Mouse (Mus musculus) ES-E14 (cell line): Measurements from ENCODE around the gene Adar. TPM values are rescaled to one million over a fixed set of nuclear protein-coding genes. Genes with fewer than 3 reads are reported as not detected.

Experiments used
- DNase-seq: peaks from one replicate; pipeline ENCODE4 v3.0.0-alpha.2; 2013; ENCODE audit warnings: low read depth, low spot score
- H3K27ac ChIP-seq: 2 replicates; pipeline ENCODE4 v1.5.1; 2012; ENCODE audit warnings: low read depth, mild to moderate bottlenecking, low read length, moderate library complexity, mixed read lengths; ENCODE audit not compliant: poor library complexity, insufficient read depth, severe bottlenecking
- H3K36me3 ChIP-seq: 2 replicates; pipeline ENCODE4 v1.6.1; 2012; ENCODE audit warnings: mild to moderate bottlenecking, low read length, moderate library complexity, mixed read lengths; ENCODE audit not compliant: control insufficient read depth, poor library complexity, insufficient read depth, severe bottlenecking
- H3K4me1 ChIP-seq, 2 experiments: fragments of 150-350 bp in 1 of 2; sonication (generic) in 1 of 2; 2 replicates each; pipeline ENCODE4 v1.6.1; 2012; ENCODE audit warnings: low read length in 2 of 2, mild to moderate bottlenecking in 1 of 2, mixed read lengths in 1 of 2; ENCODE audit not compliant: control insufficient read depth in 2 of 2, insufficient read depth in 2 of 2, poor library complexity in 1 of 2
- H3K4me3 ChIP-seq, 2 experiments: fragments of 150-350 bp in 1 of 2; sonication (generic) in 1 of 2; 2 replicates each; pipeline ENCODE4 v1.5.1; 2012; ENCODE audit warnings: low read length in 2 of 2, low read depth in 1 of 2, mild to moderate bottlenecking in 1 of 2, mixed read lengths in 1 of 2; ENCODE audit not compliant: insufficient read depth in 1 of 2, poor library complexity in 1 of 2, severe bottlenecking in 1 of 2
- H3K9ac ChIP-seq: 2 replicates; pipeline ENCODE4 v1.6.1; 2012; ENCODE audit warnings: low read depth, mild to moderate bottlenecking, low read length, mixed read lengths; ENCODE audit not compliant: poor library complexity, insufficient read depth, severe bottlenecking
- H3K9me3 ChIP-seq: fragments of 150-350 bp; sonication (generic); 2 replicates; pipeline ENCODE4 v1.6.1; 2012; ENCODE audit warnings: low read depth, mild to moderate bottlenecking, low read length; ENCODE audit not compliant: control insufficient read depth, insufficient read depth
- CHD2 ChIP-seq: IDR thresholded peaks from 2 replicates; pipeline ENCODE4 v1.6.1; 2014; ENCODE audit warnings: mild to moderate bottlenecking, low read depth, low read length, inconsistent platforms
- HCFC1 ChIP-seq: IDR thresholded peaks from 2 replicates; pipeline ENCODE4 v1.6.1; 2012; ENCODE audit warnings: low read length, inconsistent platforms, borderline replicate concordance; ENCODE audit not compliant: insufficient read depth
- MAFK ChIP-seq: IDR thresholded peaks from 2 replicates; pipeline ENCODE4 v1.6.1; 2014; ENCODE audit warnings: mild to moderate bottlenecking, low read depth, low read length, inconsistent platforms; ENCODE audit not compliant: insufficient read depth
- ZC3H11A ChIP-seq: IDR thresholded peaks from 2 replicates; pipeline ENCODE4 v1.6.1; 2012; ENCODE audit warnings: low read depth, mild to moderate bottlenecking, inconsistent platforms, low read length, borderline replicate concordance
- ZNF384 ChIP-seq: IDR thresholded peaks from 2 replicates; pipeline ENCODE4 v1.6.1; 2012; ENCODE audit warnings: low read depth, low read length, inconsistent platforms
- in situ Hi-C, 2 experiments: fragments of 600-800 bp; cut with MboI; formaldehyde crosslinking; loops; one replicate each; pipeline ENCODE4 v1.15.1; 2025; ENCODE audit warnings: low sequenced_read_pairs in 2 of 2, inconsistent platforms in 1 of 2; ENCODE audit not compliant: unreplicated experiment in 2 of 2
- total RNA-seq: library from RNA; depleted of rRNA; stranded (reverse); fragments of 300-350 nt; gene quantifications from 2 replicates; pipeline ENCODE4 v1.2.3, GENCODE M21; 2012

Gene Adar
- total RNA-seq, 1 experiment, result 35.2 TPM

- peak overlapping the region; percentile 88 for H3K9ac ChIP-seq
- peaks cover 0 to 5% of the 10 kb centered on the region in 2 experiments; a peak in 2 of 4 replicates for H3K4me1 ChIP-seq
- H3K27ac ChIP-seq, result no peak overlapping the region
- H3K4me3 ChIP-seq, result peak overlapping the region; percentile 83 to 85
- no peak for DNase-seq
- in situ Hi-C loops, result no loop called here
- H3K9me3 ChIP-seq, result no peaks in the 10 kb centered on the region
- no peaks in the 10 kb centered on the region for H3K36me3 ChIP-seq
- TF ChIP-seq HCFC1, result no peak
- TF ChIP-seq CHD2, result no peak
- TF ChIP-seq ZNF384, result no peak
- TF ChIP-seq MAFK, result no peak
- no peak for TF ChIP-seq ZC3H11A
Observed at GRCm38 (mm10) chr3:89715207-89715966, 565 bp downstream of the Adar start.

GRCm38 (mm10) chr3:89715967-89716256 is 1.1 kb downstream of the Adar start:
- no peak for DNase-seq
- in situ Hi-C loops, result no loop called here
- peak overlapping the region; percentile 83 to 85 for H3K4me3 ChIP-seq
- peak overlapping the region; percentile 88 for H3K9ac ChIP-seq
- peaks cover under 1 to 7% of the 10 kb centered on the region in 2 experiments; a peak in 2 of 4 replicates for H3K4me1 ChIP-seq
- H3K27ac ChIP-seq, result no peak overlapping the region
- no peaks in the 10 kb centered on the region for H3K36me3 ChIP-seq
- no peak for TF ChIP-seq CHD2
- no peak for TF ChIP-seq HCFC1
- TF ChIP-seq MAFK, result no peak
- TF ChIP-seq ZNF384, result no peak
- TF ChIP-seq ZC3H11A, result no peak
- no peaks in the 10 kb centered on the region for H3K9me3 ChIP-seq

GRCm38 (mm10) chr3:89722032-89722431 is 7.2 kb downstream of the Adar start:
- H3K9ac ChIP-seq, result no peak overlapping the region
- no peaks in the 10 kb centered on the region for H3K36me3 ChIP-seq
- no peak for TF ChIP-seq HCFC1
- no peak for TF ChIP-seq CHD2
- TF ChIP-seq MAFK, result no peak
- no peak for TF ChIP-seq ZNF384
- TF ChIP-seq ZC3H11A, result no peak
- H3K9me3 ChIP-seq, result no peaks in the 10 kb centered on the region
- H3K27ac ChIP-seq, result no peak overlapping the region
- DNase-seq, result no peak
- H3K4me1 ChIP-seq, result peaks cover 1 to 9% of the 10 kb centered on the region in 2 experiments; a peak in 1 of 4 replicates
- no peak overlapping the region for H3K4me3 ChIP-seq
- in situ Hi-C loops, result no loop called here

GRCm38 (mm10) chr3:89723400-89724084 is 8.7 kb downstream of the Adar start:
- TF ChIP-seq HCFC1 (no peak), CHD2 (no peak), ZNF384 (no peak), MAFK (no peak), ZC3H11A (no peak)
- in situ Hi-C loops, result no loop called here
- Histone ChIP-seq H3K4me1 (peaks cover 1 to 9% of the 10 kb centered on the region in 2 experiments; a peak in 2 of 4 replicates), H3K27ac (no peak overlapping the region), H3K9me3 (no peaks in the 10 kb centered on the region), H3K4me3 (no peak overlapping the region), H3K9ac (no peak overlapping the region), H3K36me3 (no peaks in the 10 kb centered on the region)
- DNase-seq, result no peak
